Mouse (Mus musculus) heart, embryonic 11.5 days (tissue): Measurements from ENCODE around the gene Myh11. TPM values are rescaled to one million over a fixed set of nuclear protein-coding genes. Genes with fewer than 3 reads are reported as not detected.
"Not testable (repeated sequence)": the region's sequence is repeated elsewhere in the genome, so short reads cannot be mapped to it uniquely, and the experiment has no call there.

Experiments used
- ATAC-seq: fragments of 200-750 bp; cut with Nextera tagmentation; replicated peaks from 2 replicates; pipeline ENCODE4 v1.8.0; 2017; ENCODE audit warnings: moderate library complexity; ENCODE audit not compliant: insufficient number of reproducible peaks, low FRiP score, low TSS enrichment
- H3K27ac ChIP-seq: fragments of 300-500 bp; sonication (generic); 2 replicates; pipeline ENCODE4 v1.5.1; 2014; ENCODE audit warnings: mild to moderate bottlenecking, low read depth, low read length
- H3K27me3 ChIP-seq: fragments of 300-500 bp; sonication (generic); 2 replicates; pipeline ENCODE4 v1.6.1; 2014; ENCODE audit warnings: mild to moderate bottlenecking, low read length, mixed read lengths; ENCODE audit not compliant: control insufficient read depth, insufficient read depth
- H3K36me3 ChIP-seq: fragments of 300-500 bp; sonication (generic); 2 replicates; pipeline ENCODE4 v1.6.1; 2014; ENCODE audit warnings: mild to moderate bottlenecking, low read length, moderate library complexity, mixed read lengths; ENCODE audit not compliant: control insufficient read depth, insufficient read depth
- H3K4me1 ChIP-seq: fragments of 300-500 bp; sonication (generic); 2 replicates; pipeline ENCODE4 v1.6.1; 2014; ENCODE audit warnings: low read length; ENCODE audit not compliant: control insufficient read depth, insufficient read depth
- H3K4me2 ChIP-seq: fragments of 300-500 bp; sonication (generic); 2 replicates; pipeline ENCODE4 v1.6.1; 2014; ENCODE audit warnings: mild to moderate bottlenecking, moderate library complexity
- H3K4me3 ChIP-seq: fragments of 300-500 bp; sonication (generic); 2 replicates; pipeline ENCODE4 v1.5.1; 2014; ENCODE audit warnings: low read depth, low read length
- H3K9ac ChIP-seq: fragments of 300-500 bp; sonication (generic); 2 replicates; pipeline ENCODE4 v1.6.1; 2014; ENCODE audit warnings: mild to moderate bottlenecking, low read depth, low read length, moderate library complexity
- H3K9me3 ChIP-seq: fragments of 300-500 bp; sonication (generic); replicated peaks from 2 replicates; pipeline ENCODE4 v1.6.1; 2016; ENCODE audit warnings: low read length; ENCODE audit not compliant: control insufficient read depth
- WGBS: fragments of 180-500 bp; shearing (Covaris S2); extraction: QIAGEN DNeasy Blood & Tissue Kit; methylation state at CpG from one replicate; pipeline ENCODE4 v1.1.7; 2014; ENCODE audit not compliant: insufficient replicate concordance; 5-methylcytosine and 5-hydroxymethylcytosine counted together
- polyA plus RNA-seq: library from polyadenylated mRNA; unstranded; fragments of >200 nt; fragmentation: Nextera tagmentation; extraction: Ambion mirVana; gene quantifications from 2 replicates; pipeline ENCODE4 v1.2.1, GENCODE M21; 2014

The Myh11 gene
- polyA plus RNA-seq, 1 experiment from 2014 or later = 1.8 TPM

GRCm38 (mm10) chr16:14163731-14164130, 127.4 kb downstream of the Myh11 start:
- 4% methylated on average over 10 of the region's 10 CpGs for WGBS
- Histone ChIP-seq H3K27ac (peak overlapping the region; percentile 83; the same call in 1 of the 2 replicates), H3K9me3 (no peaks in the 10 kb centered on the region), H3K36me3 (no peaks in the 10 kb centered on the region), H3K4me2 (peak overlapping the region; percentile 74), H3K4me1 (peaks cover 11% of the 10 kb centered on the region), H3K4me3 (peak overlapping the region; percentile 69), H3K27me3 (no peaks in the 10 kb centered on the region), H3K9ac (peak overlapping the region; percentile 84)
- no peak for ATAC-seq

DNA sequence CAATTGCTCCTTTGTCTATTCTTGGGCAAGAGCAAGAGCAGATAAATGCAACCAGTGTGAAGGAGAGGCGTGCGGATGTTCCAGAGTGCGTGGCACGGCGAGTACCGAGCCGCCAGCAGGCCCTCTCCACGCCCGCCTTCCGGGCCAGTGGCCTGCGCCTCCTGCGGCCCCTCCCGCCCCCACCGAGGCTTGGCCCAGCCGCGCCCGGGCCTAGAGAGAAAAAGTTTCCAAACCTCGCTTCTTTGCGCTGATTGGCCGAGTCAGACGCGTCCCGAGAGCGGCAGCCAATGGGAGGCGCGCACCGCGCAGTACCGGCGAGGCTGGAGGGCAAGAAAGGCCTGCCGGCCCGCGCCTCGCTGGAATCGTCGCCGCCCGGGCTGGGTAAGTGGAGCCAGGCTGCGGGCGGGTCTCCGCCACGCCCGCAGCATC, 128.2 kb downstream of the Myh11 start, which contains the start of the genes Nde1 and Marf1:
Gene Nde1, plus strand, starts transcription at position 288 of the 429 bp plus-strand sequence.
Gene Marf1, minus strand, starts transcription at position 364 of the 429 bp plus-strand sequence.
- Histone ChIP-seq H3K36me3 (no peaks in the 10 kb centered on the region), H3K4me1 (peaks cover 16% of the 10 kb centered on the region), H3K4me3 (peak within 1 kb of the TSS; percentile 69), H3K9ac (peak within 1 kb of the TSS; percentile 84), H3K4me2 (peak within 1 kb of the TSS; percentile 74), H3K27me3 (no peaks in the 10 kb centered on the region), H3K9me3 (no peaks in the 10 kb centered on the region), H3K27ac (peak within 1 kb of the TSS; percentile 83)
- WGBS = under 1% methylated on average over 43 of the region's 43 CpGs
- peak; percentile 92 for ATAC-seq

DNA sequence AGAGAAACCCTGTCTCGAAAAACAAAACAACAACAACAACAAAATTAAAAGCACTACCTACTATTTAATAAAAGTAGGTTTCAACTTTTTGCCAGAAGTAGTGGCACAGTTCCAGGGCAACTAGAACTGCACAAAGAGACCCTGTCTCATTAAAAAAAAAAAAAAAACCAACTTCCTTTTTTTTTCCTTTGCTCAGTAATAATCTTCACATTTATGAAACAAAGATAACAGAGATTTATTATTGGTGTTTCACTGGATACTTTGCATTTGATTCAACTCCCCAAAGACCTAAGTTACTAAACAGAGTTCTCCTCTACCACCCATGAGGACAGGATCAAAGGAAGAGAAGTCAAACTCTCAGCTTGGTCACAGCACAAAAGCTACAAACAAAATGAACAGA, 130.2 kb downstream of the Myh11 start:
- no peak overlapping the region for H3K27ac ChIP-seq
- H3K4me2 ChIP-seq = no peak overlapping the region
- no peaks in the 10 kb centered on the region for H3K36me3 ChIP-seq
- H3K4me1 ChIP-seq = peaks cover 20% of the 10 kb centered on the region
- ATAC-seq = no peak
- H3K27me3 ChIP-seq = no peaks in the 10 kb centered on the region
- H3K9ac ChIP-seq = no peak overlapping the region
- H3K9me3 ChIP-seq = no peaks in the 10 kb centered on the region
- no peak overlapping the region for H3K4me3 ChIP-seq
- 71% methylated on average over 1 of the region's 1 CpGs for WGBS

GRCm38 (mm10) chr16:14159746-14160131, 131.4 kb downstream of the Myh11 start:
- H3K27ac ChIP-seq = peak overlapping the region; percentile 80
- peaks cover 15% of the 10 kb centered on the region for H3K4me1 ChIP-seq
- under 1% methylated on average over 10 of the region's 10 CpGs for WGBS
- peak overlapping the region; percentile 72 for H3K4me2 ChIP-seq
- H3K9me3 ChIP-seq = no peaks in the 10 kb centered on the region
- no peaks in the 10 kb centered on the region for H3K36me3 ChIP-seq
- no peaks in the 10 kb centered on the region for H3K27me3 ChIP-seq
- H3K9ac ChIP-seq = peak overlapping the region; percentile 71
- peak overlapping the region; percentile 57 for H3K4me3 ChIP-seq
- no peak for ATAC-seq

DNA sequence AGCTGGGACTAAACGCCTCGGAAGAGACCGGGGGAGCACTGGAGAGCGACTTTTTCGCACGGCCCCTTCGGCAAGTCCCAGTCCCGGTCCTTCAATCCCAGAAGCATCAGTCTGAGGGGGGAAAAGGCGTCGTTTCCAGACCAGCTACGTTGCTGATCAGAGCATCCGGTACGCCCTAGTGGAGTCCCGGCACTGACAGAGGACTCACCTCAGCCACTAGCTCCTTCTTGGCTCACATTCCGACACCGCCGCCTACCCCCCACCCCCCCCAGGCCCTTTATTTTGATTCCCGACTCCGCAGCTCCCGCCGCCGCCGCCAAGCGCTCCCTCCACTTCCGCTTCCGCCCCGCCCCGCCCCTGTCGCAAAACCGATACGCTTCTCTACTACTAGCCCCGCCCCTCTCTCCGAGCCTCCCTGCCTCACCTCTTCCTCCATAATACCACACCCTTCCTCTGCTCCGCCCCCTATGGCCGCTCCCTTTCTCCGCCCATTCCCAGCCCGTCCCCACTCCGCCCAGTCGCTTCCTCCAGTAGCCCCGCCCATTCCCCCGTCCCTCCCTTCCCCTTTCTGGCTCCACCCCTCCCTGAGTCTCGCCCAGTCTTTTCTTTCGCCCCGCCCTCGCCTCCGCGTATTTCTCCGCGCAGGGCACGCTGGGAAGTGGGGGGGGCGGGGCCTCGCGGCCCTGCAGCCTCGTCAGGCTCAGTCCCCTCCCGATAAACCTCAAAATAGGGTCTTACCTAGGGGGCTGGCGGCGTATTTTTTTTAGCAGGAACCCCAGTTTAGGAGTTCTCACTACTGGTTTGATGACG, 132.0 kb downstream of the Myh11 start:
- Histone ChIP-seq H3K4me2 (peak overlapping the region; percentile 80), H3K4me1 (peaks cover 11% of the 10 kb centered on the region), H3K36me3 (no peaks in the 10 kb centered on the region), H3K4me3 (peak overlapping the region; percentile 57), H3K9ac (peak overlapping the region; percentile 71), H3K27ac (peak overlapping the region; percentile 80), H3K27me3 (no peaks in the 10 kb centered on the region), H3K9me3 (no peaks in the 10 kb centered on the region)
- 0% methylated on average over 56 of the region's 58 CpGs for WGBS
- ATAC-seq = peak; percentile 92

DNA sequence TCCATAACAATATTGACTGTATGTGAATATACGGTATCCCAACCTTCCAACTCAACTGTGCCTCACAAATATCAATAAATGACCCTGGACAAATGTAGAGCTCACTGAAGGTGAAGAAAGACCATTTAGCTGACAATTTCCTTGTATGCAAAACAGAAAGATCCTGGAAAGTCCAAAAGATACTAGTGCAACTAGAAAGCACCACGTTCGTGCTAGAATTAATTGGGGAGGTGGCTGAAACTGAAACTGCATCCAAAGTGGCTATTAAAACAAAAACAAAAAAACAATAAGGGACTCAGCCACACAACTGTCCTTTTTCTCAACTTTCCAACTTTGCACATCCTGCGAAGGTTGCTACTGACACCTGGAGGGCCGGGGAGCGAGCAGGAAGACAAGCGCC, 132.6 kb downstream of the Myh11 start:
- no peaks in the 10 kb centered on the region for H3K9me3 ChIP-seq
- peak overlapping the region; percentile 70 for H3K9ac ChIP-seq
- H3K27me3 ChIP-seq = no peaks in the 10 kb centered on the region
- H3K4me1 ChIP-seq = peaks cover 9% of the 10 kb centered on the region
- no peaks in the 10 kb centered on the region for H3K36me3 ChIP-seq
- peak overlapping the region; percentile 37 for H3K27ac ChIP-seq
- H3K4me2 ChIP-seq = peak overlapping the region; percentile 80
- WGBS = 8% methylated on average over 7 of the region's 7 CpGs
- H3K4me3 ChIP-seq = peak overlapping the region; percentile 57
- ATAC-seq = no peak

- WGBS = 91% methylated on average over 6 of the region's 6 CpGs
- H3K9ac ChIP-seq = no peak overlapping the region
- H3K27me3 ChIP-seq = no peaks in the 10 kb centered on the region
These were observed 134.9 kb downstream of the Myh11 start for GRCm38 (mm10) chr16:14156312-14156711.

GRCm38 (mm10) chr16:14155638-14156037, 135.5 kb downstream of the Myh11 start:
- not testable (repeated sequence) for ATAC-seq, H3K36me3 ChIP-seq, H3K9me3 ChIP-seq, H3K9ac ChIP-seq, H3K27me3 ChIP-seq, H3K4me3 ChIP-seq, H3K4me2 ChIP-seq, H3K4me1 ChIP-seq, H3K27ac ChIP-seq
- WGBS = 93% methylated on average over 1 of the region's 2 CpGs

More at GRCm38 (mm10) chr16:14156312-14156711, 134.9 kb downstream of the Myh11 start:
- H3K36me3 ChIP-seq = 0 out of 2 replicates have a peak, but pooled peaks cover 6% of the 10 kb centered on the region
- H3K4me2 ChIP-seq = no peak overlapping the region
- no peak overlapping the region for H3K27ac ChIP-seq
- H3K4me1 ChIP-seq = peaks cover 9% of the 10 kb centered on the region
- H3K9me3 ChIP-seq = no peaks in the 10 kb centered on the region
- no peak overlapping the region for H3K4me3 ChIP-seq
- no peak for ATAC-seq
